Mouse (Mus musculus): ENCODE measurements around the gene Zfp951.
"Not testable (repeated sequence)": the region's sequence is repeated elsewhere in the genome, so short reads cannot be mapped to it uniquely, and the experiment has no call there.

Gene Zfp951

DNA sequence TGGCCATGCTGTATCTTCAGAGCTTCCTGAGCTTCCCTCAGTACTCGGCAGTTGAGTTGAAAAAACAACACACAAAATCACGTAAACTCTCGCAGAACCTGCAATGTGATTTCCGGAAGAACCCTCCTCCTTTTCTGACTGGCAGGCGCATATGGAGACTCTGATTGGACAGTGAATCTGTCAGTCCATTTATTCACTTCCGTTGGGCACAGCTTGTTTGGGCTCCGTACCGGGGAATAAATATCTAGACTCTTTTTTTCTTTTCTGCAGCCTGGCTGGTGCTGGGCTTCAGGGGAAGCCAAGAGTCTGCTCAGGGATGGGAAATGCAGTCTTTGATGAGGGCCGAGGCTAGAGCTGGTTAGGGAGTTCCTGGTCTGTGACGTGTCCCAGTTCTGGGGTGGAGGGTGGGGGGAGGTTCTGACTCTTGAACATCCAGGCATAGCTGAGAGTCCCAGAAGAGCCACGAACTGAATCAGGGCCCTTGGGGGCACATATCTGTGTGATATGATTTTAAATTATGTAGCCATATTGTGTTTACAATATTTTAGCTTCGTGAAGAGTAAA, at the start of gene Zfp951:
Gene Zfp951 (minus strand): TSS at position 109 of the 564 bp plus-strand sequence.
- peak; percentile 87 for DNase-seq (ENCODE audit: low read depth, low spot score)

DNA sequence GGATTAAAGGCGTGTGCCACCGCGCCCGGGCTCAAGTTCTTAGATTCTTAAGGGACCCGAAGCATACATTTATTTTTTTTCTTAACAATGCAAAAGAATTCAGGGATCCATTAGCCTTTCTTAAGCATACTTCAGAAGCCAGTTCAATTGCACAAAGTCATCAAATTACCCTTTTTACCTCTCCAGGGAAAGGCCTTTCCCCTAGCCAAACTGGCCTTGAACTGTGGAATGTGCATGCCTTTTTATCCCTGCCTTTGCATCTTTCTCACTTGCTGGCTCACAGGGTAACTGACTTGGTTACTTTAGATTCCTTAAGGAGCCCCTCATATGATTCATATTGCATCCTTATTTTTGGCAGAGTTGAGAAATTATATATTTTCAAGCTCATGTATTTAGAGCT, 46.7 kb upstream of the Zfp951 start:
- DNase-seq (ENCODE audit: low read depth, low spot score): not testable (repeated sequence)

DNA sequence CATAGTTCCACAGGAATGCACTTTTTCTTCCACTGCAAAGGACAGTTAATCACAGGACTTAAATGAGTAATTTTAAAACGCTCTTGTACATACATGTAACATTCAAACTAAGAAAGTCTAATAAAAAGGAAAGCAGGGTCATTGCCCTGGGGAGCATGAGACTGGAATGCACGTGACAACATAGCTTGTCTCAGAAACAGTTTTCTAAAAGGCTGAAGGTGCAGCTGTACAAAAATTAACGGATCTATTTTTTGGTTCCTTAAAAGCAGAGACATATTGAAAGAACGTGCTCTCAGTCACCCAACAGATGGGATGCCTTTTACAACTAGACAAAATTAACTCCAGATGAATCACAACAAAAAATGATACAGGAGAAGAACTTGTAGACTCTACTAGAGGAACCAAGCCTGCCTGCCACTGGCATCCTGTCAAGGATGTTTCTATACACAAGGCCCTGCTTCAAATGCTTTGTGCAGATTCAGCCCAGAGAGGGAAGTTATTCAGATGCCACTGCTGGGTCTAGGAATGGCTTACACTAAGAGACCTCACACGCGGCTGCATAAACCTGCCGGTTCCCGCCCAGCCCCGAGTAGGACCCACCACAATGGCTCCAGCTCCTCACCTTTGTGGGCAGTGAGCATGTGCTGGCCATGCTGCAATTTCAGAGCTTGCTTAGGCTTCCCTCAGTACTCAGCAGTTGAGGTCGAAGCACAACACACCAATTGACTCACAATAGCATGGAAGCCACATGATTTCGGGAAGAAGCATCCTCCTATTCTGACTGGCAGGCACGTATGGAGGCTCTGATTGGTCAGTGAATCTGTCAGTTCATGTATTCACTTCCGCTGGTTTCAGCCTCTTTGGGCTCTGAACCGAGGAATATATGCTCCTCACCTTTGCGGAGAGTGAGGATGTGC, 567 bp downstream of the Zfp951 start:
- DNase-seq (ENCODE audit: low read depth, low spot score): not testable (repeated sequence)

DNA sequence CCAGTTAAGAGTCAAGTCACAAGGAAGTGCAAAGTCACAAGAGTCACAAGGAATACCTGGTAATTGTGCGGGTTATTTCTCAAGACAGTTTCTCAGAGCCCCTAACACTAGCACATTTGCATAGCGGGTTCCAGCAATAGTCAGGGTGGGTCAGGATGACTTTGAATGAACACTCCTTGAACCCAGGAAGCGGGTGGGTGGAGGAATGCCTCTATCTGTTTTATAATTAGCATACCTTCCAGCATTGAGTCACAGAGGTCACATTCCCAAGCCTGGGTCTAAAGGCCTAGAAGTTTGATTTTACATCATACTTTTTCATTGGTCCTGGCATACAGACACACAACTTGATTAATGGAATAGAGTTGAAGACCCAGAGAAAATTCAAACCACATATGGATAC, 5.3 kb downstream of the Zfp951 start:
- DNase-seq (ENCODE audit: low read depth, low spot score): not testable (repeated sequence)

DNA sequence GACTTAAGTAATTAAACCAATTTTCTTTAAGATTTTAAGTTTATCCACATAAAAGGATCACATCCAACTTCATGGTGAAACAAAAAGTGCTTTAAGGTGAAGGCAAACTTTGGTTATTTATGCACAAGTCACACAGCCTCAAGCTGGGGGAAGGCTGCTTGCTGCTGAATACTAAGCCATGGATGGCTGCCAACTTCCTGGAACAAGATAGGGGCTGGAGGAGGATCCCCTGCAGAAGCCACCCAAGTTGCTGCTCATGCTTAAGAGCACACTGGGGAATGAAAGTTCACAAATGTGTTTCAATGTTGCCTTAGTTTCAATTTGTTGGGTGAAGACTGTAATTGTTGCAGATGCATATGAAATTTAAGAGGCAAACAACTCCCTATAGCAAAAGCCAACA, 26.5 kb downstream of the Zfp951 start:
- no peak for DNase-seq (ENCODE audit: low read depth, low spot score)

DNA sequence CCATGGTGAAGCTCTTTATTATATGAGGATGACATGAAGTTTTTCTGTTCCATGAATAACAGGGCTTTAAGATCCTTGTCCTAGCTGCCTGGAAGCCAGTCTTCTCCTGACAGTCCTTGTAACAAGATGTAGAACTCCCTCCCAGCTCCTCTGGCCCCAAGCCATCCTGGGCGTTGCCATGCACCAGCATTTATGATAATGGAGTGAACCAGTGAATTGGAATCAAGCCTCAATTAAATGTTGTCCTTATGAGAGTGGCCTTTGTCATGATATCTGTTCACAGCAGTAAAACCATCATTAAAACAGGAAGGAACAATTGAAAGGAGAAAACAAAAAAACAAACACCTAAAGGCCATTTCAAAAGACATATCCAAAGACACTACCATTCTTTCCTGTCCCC, 30.3 kb downstream of the Zfp951 start:
- no peak for DNase-seq (ENCODE audit: low read depth, low spot score)

DNA sequence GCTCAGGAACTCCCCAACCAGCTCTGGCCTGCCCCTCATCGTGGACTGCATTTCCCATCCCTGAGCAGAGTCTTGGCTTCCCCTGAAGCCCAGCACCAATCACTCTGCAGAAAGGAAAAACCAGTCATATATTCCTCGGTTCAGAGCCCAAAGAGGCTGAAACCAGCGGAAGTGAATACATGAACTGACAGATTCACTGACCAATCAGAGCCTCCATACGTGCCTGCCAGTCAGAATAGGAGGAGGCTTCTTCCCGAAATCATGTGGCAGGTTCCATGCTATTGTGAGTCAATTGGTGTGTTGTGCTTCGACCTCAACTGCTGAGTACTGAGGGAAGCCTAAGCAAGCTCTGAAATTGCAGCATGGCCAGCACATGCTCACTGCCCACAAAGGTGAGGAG, 89.7 kb downstream of the Zfp951 start:
- DNase-seq (ENCODE audit: low read depth, low spot score): not testable (repeated sequence)
